Mouse (Mus musculus) right cerebral cortex, postnatal 36 days (tissue): ENCODE measurements around the gene Epb41l1.
"Not testable (repeated sequence)": the region's sequence is repeated elsewhere in the genome, so short reads cannot be mapped to it uniquely, and the experiment has no call there.

Experiments
- DNase-seq, 2 experiments: peaks; one replicate each; pipeline ENCODE4 v3.0.0; 2022; ENCODE audit warnings: low spot score in 2 of 2, mixed read lengths in 1 of 2

Gene Epb41l1

DNA sequence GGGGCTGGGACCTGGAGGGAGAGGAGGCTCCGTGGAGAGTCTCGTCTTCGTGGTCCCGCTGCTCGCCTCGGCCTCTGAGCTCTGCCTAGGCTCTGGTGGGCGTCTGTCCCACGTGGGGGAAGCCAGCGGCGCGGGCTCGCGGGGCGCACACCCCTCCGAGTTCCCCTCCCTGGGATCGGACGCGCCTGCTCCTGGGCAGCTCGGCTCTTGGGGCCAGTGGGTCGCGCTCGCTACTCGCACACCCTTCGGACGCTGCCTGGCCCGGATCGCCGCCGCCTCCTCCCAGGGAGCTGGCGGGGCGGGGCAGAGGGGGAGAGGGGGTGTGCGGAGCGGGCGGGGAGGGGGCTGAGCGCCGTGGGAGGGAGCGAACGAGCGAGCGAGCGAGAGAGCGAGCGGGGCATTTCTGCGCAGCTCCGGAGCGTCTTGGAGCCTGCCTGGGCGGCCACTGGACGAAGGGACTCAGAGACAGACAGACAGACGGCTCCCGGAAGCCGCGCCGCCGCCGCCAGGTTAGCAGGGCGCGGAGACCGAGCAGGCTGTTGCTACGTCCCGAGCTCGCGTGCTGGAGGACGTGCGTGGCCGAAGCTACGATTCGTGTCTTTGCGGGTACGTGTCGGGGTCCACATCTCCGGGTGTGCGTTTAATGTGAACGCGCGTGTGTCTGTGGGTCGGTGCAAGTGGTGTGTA, at the start of gene Epb41l1:
Gene Epb41l1 (plus strand): TSS at position 216 of the 687 bp plus-strand sequence.
- DNase-seq, result no peak

- DNase-seq, result no peak
Observed at GRCm38 (mm10) chr2:156376956-156377355, 43.8 kb upstream of the Epb41l1 start.

GRCm38 (mm10) chr2:156379929-156380328, 40.8 kb upstream of the Epb41l1 start:
- DNase-seq, result peak; percentile 60 to 71

- no peak for DNase-seq
Observed at GRCm38 (mm10) chr2:156381350-156381749, 39.4 kb upstream of the Epb41l1 start.

DNA sequence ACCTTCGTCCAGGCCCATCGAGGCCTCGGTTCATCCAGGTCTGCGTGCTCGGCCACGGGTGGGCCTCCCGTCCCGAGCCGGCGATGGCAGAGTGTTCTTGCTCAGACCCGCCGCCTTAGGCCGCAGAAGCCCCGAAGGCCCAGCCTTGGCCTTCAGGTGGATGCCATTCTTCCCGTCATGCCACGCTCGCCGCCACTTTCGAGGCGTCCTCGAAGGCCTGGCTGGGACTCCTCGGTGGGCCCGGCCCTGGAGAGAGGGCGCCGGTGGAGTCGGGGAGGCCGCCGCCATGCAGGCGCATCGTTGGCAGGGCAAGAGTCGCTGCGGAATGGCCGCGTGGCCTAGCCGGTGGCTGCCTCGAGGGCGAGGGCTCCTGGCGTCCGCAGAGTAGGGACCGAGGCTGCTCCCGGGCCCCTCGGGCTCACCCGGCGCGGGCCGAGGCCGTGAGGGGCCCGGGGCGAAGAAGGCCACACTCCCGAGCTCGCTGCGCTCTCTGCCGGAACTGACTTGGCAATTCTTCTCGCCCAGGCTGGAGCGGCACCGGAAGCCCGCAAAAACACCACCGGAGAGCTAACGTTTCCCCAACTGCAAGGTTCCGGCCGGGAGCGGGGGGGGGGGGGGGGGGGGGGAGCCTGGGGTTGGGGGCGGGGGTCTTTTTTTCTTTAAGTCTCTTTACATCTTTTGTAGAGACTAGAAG, 28.1 kb upstream of the Epb41l1 start:
- DNase-seq, result peak; percentile 30 to 48

DNA sequence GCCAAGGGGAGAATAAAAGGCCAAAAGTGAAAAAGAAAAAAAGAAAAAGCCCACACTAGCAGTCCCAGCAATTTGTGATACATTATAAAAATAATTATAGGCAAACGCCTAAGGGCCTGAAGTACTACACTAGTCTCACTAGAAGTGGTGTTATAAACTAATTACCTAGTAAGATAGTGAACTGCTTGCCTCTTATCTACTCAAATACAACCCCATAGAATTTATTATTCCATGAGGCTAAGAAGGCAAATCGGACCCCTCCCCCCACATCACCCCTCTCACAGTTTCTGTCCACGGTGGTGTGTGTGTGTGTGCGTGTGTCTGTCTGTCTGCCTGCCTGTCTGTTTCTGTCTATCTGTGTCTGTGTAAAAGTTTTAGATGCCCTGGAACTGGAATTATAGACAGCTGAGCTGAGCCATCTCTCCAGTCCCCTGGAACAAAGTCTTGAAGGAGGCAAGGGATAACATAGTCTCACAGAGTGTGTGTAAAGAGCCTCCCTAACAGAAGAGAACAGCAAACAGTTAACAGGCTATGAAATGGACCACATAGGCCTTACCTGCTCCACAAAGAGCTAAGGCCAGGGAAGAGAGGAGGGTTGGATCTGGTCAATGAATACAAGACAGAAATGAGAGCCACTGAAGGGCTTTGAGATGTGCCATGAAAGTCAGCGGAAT, 27.4 kb upstream of the Epb41l1 start:
- no peak for DNase-seq

DNA sequence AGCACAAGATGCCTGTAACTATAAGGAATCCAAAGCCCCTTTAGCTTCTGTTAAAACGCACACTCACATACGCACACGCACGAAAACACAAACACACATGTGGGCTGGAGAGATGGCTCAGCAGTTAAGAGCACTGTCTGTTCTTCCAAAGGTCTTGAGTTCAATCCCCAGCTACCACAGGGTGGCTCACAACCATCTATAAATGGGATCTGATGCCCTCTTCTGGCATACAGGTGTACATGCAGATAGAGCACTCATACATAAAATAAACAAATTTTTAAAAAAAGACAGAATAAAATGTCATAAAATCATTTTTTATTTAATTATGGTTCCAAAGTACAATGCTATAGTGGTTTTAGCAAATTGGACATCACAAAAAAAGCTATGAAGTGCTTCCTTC, 26.4 kb upstream of the Epb41l1 start:
- no peak for DNase-seq

- DNase-seq, result no peak
Observed at GRCm38 (mm10) chr2:156396096-156396495, 24.6 kb upstream of the Epb41l1 start.

- no peak for DNase-seq
Observed at GRCm38 (mm10) chr2:156397988-156398387, 22.7 kb upstream of the Epb41l1 start.

GRCm38 (mm10) chr2:156399485-156399884, 21.2 kb upstream of the Epb41l1 start:
- DNase-seq, result no peak

GRCm38 (mm10) chr2:156401331-156401730, 19.4 kb upstream of the Epb41l1 start:
- DNase-seq, result peak; percentile 46 to 67

DNA sequence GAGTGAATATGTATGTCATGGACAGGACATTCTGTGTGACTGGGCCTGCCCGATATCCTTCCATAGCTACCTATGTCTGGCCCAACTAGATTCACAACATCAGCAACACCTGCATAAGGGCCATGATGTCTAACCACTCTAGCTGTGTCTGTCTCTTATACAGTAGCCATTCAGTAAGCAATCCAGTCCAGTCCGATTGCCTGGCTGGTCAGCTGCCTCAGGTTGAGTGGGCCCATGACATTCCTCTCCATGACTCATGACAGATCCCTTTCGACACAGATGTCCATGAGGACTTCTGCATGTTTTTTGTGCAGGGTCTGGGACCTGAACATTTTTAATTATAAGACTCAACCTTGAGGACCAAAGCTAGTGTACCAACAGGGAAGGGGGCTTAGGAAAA, 18.7 kb upstream of the Epb41l1 start:
- no peak for DNase-seq

DNA sequence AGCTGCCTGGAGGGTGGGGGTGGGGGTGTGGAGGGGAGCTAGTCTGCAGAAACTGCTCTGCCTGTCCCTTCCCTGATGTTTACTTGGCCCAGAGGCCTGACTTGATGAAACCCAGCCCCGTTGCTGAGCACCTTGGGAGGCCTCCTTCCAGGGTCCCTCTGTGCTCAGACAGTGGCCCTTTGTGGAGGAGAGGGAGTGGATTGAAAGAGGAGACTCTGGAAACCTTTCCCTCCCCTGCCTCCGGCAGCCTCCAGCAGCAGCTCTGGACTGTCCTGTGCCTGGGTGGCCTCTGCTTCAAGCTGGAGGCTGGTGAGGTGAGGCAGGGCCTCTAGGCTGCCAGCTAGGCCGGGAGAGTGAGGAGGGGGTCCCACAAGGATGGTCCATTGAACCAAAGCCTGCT, 13.7 kb upstream of the Epb41l1 start:
- no peak for DNase-seq

DNA sequence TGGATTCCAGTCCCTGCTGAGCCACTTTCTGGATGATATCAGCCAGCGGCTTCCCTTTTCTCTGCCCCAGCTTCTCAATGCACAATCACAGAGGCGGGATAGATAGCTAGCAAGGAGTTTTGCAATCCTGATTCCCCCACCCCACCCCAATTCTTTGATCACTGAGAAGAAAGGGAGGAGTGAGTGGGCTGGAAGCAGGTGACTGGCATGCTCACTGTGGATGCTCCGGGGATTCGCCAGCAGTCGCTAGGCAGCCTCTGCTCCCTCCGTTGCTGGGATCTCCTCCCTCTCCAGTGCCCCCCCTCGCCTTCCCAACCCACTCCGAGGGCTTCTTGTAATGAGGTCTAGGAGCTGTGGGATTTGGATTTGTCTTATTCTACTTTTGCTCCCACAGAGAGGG, 12.5 kb upstream of the Epb41l1 start:
- peak; percentile 52 to 55 for DNase-seq

- not testable (repeated sequence) for DNase-seq
Observed at GRCm38 (mm10) chr2:156411348-156411747, 9.4 kb upstream of the Epb41l1 start.

DNA sequence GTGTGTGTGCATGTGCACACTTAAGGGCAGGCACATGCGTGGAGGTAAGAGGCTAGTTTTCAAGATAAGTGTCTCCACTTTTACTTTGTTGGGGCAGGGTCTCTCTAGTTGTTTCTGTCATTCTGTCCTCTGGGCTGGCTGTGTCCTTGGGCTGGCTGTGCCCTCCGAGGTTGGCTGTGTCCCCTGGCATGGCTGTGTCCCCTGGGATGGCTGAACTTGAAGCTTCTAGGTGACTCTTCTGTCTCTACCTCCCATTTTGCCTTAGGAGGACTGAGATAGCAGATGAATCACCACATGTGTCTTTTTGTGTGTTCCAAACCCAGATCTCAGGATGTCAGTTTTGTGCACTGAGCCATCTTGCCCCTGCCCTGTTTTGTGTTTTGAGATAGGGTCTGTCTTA, 5.7 kb upstream of the Epb41l1 start:
- DNase-seq, result no peak

DNA sequence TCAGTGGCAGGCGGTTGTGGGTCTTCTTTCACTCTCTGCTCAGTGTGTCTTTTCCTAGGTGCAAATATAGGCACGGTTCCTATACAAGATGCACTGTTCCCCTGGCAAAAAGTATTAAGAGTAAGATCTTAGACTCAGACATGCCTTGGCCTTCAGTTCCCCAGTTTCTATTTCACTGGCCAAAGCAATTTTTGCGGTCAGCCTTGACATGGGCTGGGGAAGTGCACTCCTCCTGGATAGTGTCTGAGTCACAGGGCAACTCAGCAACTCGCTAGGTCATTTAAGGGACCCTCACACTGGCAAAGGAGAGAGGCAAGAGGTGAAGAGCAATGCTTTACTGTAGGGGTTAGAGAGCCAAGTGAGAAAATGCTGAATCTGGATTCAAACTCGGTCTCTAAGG, 5.0 kb upstream of the Epb41l1 start:
- DNase-seq, result no peak

DNA sequence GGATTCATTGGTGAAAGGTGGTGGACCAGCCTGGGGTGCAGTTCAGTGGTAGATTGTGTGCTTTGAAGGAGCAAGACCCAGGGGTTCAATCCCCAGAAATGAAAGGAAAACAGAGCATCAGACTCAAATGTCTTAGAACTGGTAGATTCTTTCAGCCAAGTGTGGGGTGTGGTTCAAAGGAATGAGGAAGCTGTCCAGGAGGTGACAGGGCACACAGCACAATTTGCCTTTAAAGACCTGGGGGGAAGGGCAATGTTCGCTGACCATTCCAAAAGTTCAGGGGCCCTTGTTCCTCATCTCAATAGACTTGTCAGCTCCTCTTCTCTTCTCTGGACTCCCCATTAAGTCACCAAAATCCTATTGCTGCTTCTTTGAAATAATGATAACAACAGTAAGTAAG, 3.5 kb upstream of the Epb41l1 start:
- DNase-seq, result no peak

DNA sequence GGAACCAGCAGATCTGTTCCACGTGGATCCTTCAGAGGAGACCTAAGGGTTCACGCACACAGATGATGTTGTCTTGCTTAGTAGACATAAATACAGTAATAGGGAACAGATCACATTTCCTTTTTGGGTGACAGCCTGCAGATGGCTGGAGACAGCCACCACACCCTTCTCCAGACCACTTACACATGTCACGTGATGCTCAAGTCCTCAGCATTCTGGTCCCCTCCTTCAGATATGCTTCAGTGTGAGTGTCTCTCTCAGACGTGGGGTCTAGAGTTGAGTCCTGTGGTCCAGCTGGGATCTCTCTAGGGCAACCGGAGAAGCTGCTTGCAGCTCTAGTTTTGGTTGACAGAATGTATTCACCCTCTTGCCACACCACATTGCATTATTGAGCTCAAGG, 2.2 kb upstream of the Epb41l1 start:
- no peak for DNase-seq

- DNase-seq, result no peak
Observed at GRCm38 (mm10) chr2:156420327-156420693, 399 bp upstream of the Epb41l1 start.

DNA sequence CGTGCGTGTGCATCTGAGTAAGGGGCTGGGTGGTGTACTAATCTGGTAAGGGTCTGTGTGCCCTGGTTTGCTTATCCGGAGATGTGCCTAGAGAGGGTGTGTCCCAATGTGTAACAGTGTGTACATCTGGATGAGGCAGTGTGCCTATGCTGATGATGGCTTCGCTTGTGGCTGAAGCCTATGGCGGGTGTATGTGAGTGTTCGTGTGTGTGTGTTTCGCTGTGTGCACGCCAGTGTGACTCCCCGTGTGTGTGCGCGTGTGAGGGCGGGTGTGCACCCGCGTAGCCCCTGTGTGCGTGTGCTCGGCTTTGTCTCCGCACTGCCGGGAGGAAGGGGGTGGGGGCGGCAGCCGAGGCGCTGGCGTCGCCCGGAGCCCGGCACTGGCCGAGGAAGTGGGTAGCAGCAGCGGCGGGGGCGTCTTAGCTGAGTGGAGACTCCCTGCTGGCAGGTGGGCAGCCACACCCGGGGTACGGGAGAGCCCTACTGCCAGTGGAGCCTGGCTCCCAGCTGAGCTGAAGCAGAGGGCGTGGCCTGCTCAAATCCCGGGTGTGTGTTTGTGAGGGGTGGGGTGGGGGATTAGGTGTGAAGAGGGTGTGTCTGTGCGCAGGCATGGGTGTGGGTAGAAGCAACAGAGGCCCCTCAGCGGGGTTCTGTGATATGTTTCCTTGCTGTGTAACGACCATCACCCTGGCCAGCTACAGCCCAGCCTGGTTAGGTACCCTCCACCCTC, 837 bp downstream of the Epb41l1 start:
- peak; percentile 52 to 65 for DNase-seq

DNA sequence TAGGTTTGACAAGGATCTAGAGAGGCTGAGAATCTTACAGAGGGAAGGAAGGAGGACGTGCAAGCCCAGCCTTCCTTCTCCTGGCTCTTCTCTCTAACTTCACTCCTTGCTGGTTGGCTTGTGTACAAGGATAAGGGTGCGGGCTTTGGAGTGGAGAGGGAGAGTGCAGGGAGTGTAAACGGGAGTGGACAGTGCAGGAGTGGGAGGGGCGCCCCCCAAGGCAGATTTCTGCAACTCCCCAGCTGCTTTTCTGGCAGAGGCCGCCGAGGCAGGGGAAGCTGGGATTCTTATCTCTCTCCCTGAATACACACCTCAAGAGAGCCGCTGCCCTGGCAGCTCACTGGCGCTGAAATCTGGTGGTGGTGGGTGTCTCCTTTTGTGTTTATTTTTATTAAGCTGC, 1.9 kb downstream of the Epb41l1 start:
- DNase-seq, result no peak
